Comparison of ENCODE assay signal across 8 mouse cellular contexts in the genomic region with DNA sequence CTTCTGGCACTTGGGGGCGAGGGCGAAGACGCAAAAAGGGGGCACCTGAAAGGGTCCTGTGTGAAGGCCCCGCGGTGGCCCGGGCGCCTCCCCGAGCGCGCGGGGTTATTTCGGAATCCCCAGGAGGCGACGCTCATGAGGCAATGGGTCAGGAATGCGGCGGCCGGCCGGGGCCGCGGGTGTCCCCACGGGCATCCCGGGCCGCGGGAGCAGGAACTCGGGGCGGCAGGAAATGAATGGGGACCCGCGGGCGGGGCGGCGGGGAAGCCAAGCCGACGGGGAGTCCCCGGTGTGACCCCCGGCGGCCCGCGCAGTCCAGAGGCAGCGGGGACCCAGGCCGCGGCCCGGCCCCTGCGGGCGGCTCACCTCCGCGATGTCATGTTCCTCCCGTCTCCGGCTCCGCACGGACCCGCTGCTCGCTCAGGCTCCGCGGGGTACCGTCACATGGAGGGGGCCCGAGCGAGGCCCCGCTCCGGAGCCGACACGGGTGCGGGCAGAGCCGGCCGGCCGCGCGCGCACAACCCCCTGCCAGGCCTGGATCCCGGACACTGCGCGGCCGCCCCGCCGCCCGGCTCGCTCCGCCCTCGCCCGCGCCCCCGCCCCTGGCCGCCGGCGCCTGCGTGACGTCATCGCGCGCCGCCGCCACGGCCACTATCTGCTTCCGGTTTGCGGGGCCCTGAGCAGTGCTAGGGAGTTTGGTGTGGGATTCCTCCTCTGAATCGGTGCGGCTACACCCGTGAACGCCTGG. TPM values are rescaled to one million over a fixed set of nuclear protein-coding genes. Genes with fewer than 3 reads are reported as not detected.
DNase-seq lines count a peak whose midpoint lies in the region; ATAC-seq and TF ChIP-seq lines count a peak whose summit lies in the region.

Ptpn11 (minus strand) TSS at position 562 of the 748 bp plus-strand sequence.

- no peaks in the 10 kb centered on the region for H3K9me3 ChIP-seq in embryonic facial prominence, embryonic 14.5 days (ENCODE audit: control insufficient read depth, low read length)
- no peaks in the 10 kb centered on the region for H3K9me3 ChIP-seq in liver, embryonic 11.5 days (ENCODE audit: control insufficient read depth, low read length)

- peak; percentile 95 for ATAC-seq in embryonic facial prominence, embryonic 14.5 days (ENCODE audit: low read depth)
- ATAC-seq in liver, embryonic 11.5 days (replicated peaks; ENCODE audit: low FRiP score), result peak; percentile 85

- H3K4me3 ChIP-seq in embryonic facial prominence, embryonic 14.5 days (ENCODE audit: low read depth, low read length), result peak within 1 kb of the TSS; percentile 93
- peak within 1 kb of the TSS; percentile 96 for H3K4me3 ChIP-seq in liver, embryonic 11.5 days (ENCODE audit: low read depth, low read length)
- peak within 1 kb of the TSS; percentile 65 for H3K4me3 ChIP-seq in myocyte

- peak; percentile 73 for TF ChIP-seq POLR2A in myocyte (IDR thresholded peaks at IDR 0.05; ENCODE audit: insufficient read length, low read depth)

- no peaks in the 10 kb centered on the region for H3K36me3 ChIP-seq in embryonic facial prominence, embryonic 14.5 days (ENCODE audit: control insufficient read depth, insufficient read depth, low read length)
- H3K36me3 ChIP-seq in liver, embryonic 11.5 days (ENCODE audit: control insufficient read depth, insufficient read depth, low read length), result no peaks in the 10 kb centered on the region
- H3K36me3 ChIP-seq in myocyte (ENCODE audit: control insufficient read depth, insufficient read depth), result no peaks in the 10 kb centered on the region

- peaks cover 48% of the 10 kb centered on the region for H3K79me2 ChIP-seq in myocyte (ENCODE audit: control insufficient read depth, insufficient read depth)

- DNase-seq in 416B (ENCODE audit: low read depth), result peak; percentile 77
- DNase-seq in adrenal gland, postnatal 4 days (ENCODE audit: low spot score in 2 of 2), result peak; percentile 77 to 79
- DNase-seq in embryonic facial prominence, embryonic 14.5 days (ENCODE audit: low spot score), result peak; percentile 87
- peak; percentile 68 for DNase-seq in heart, adult 8-10 months (ENCODE audit: low spot score)
- peak; percentile 80 for DNase-seq in kidney, adult 9 months
- DNase-seq in liver, embryonic 11.5 days (ENCODE audit: low spot score), result peak; percentile 89
- peak; percentile 87 to 95 for DNase-seq in spleen, postnatal 4 days (ENCODE audit: low spot score in 2 of 2)

- H3ac ChIP-seq in myocyte (ENCODE audit: control insufficient read depth, insufficient read length), result peak within 1 kb of the TSS; percentile 72

- H3K4me2 ChIP-seq in embryonic facial prominence, embryonic 14.5 days (ENCODE audit: low read depth, low read length), result peak within 1 kb of the TSS; percentile 85
- peak within 1 kb of the TSS; percentile 80 for H3K4me2 ChIP-seq in liver, embryonic 11.5 days
- peak within 1 kb of the TSS; percentile 93 for H3K4me2 ChIP-seq in myocyte (ENCODE audit: low read depth)

- H3K9ac ChIP-seq in embryonic facial prominence, embryonic 14.5 days (ENCODE audit: low read depth, low read length), result peak within 1 kb of the TSS; percentile 95
- H3K9ac ChIP-seq in liver, embryonic 11.5 days (ENCODE audit: low read depth, low read length), result peak within 1 kb of the TSS; percentile 94

- H3K27me3 ChIP-seq in embryonic facial prominence, embryonic 14.5 days (replicated peaks; ENCODE audit: control insufficient read depth, insufficient read depth, low read length), result no peaks in the 10 kb centered on the region
- no peaks in the 10 kb centered on the region for H3K27me3 ChIP-seq in liver, embryonic 11.5 days (replicated peaks; ENCODE audit: control insufficient read depth, insufficient read depth, low read length)
- H3K27me3 ChIP-seq in myocyte (ENCODE audit: control insufficient read depth, insufficient read depth, insufficient read length), result no peaks in the 10 kb centered on the region

- H3K27ac ChIP-seq in embryonic facial prominence, embryonic 14.5 days (replicated peaks; ENCODE audit: low read depth, low read length), result peak within 1 kb of the TSS; percentile 83
- peak within 1 kb of the TSS; percentile 70 for H3K27ac ChIP-seq in liver, embryonic 11.5 days (ENCODE audit: low read depth, low read length)

- 0% methylated on average over 27 of the region's 98 CpGs for WGBS in embryonic facial prominence, embryonic 14.5 days
- WGBS in liver, embryonic 11.5 days, result under 1% methylated on average over 89 of the region's 98 CpGs

- peaks cover 10% of the 10 kb centered on the region; the same call in 1 of the 2 replicates for H3K4me1 ChIP-seq in embryonic facial prominence, embryonic 14.5 days (ENCODE audit: control insufficient read depth, insufficient read depth, low read length)
- peaks cover 24% of the 10 kb centered on the region for H3K4me1 ChIP-seq in liver, embryonic 11.5 days (replicated peaks; ENCODE audit: control insufficient read depth, insufficient read depth, low read length)

TF ChIP-seq in myocyte, 11 proteins besides CTCF, POLR2A, EP300 and RAD21:
- TF ChIP-seq POLR2AphosphoS2 (IDR thresholded peaks at IDR 0.05; ENCODE audit: insufficient read length, low read depth) (peak; percentile 77), REST (IDR thresholded peaks at IDR 0.05; ENCODE audit: insufficient read depth, insufficient read length) (no peak)

RNA-seq across cellular contexts. Expression of gene Ptpn11, which starts in this region (rescaled TPM):
- 10 to 100 TPM; 87.4 TPM for total RNA-seq in adrenal gland, postnatal 4 days (2021)
- polyA plus RNA-seq in embryonic facial prominence, embryonic 14.5 days (2014; fragmentation: Nextera tagmentation; extraction: Ambion mirVana), result 25.8 and 28.8 TPM in 2 replicates
- 100 to 1,000 TPM; 163 to 187 (median 182) TPM for total RNA-seq in heart, adult 8-10 months (2022)
- 21.5 TPM in 2 replicates for polyA plus RNA-seq in liver, embryonic 11.5 days (2014; fragmentation: Nextera tagmentation; extraction: Ambion mirVana)
- polyA plus RNA-seq in myocyte (2012; fragmentation: generic; extraction: Trizol), result 78.7 TPM

Comparison
In these comparisons a context has a peak if more than half of its experiments do, and no peak if none do; other contexts are left out.
1. Peak in every context shown above with its lines: DNase-seq, ATAC-seq, H3K4me3 ChIP-seq and H3K27ac ChIP-seq.